Mouse (Mus musculus) forebrain, embryonic 14.5 days (tissue): ENCODE results near the gene Gm20388. TPM values are rescaled to one million over a fixed set of nuclear protein-coding genes. Genes with fewer than 3 reads are reported as not detected.
A peak's percentile ranks its signal among the peaks of the same experiment; 100 is the strongest.

Experiments used
- ATAC-seq: fragments of 200-750 bp; cut with Nextera tagmentation; 2 replicates; pipeline ENCODE4 v1.8.0; 2017; ENCODE audit warnings: mild to moderate bottlenecking, moderate library complexity
- DNase-seq: peaks from one replicate; pipeline ENCODE4 v3.0.0-alpha.2; 2015; ENCODE audit warnings: low spot score
- H3K27ac ChIP-seq: fragments of 300-500 bp; sonication (generic); 2 replicates; pipeline ENCODE4 v1.5.1; 2014; ENCODE audit warnings: low read depth, mild to moderate bottlenecking, control low read depth, low read length, moderate library complexity
- H3K27me3 ChIP-seq: fragments of 300-500 bp; sonication (generic); replicated peaks from 2 replicates; pipeline ENCODE4 v1.6.1; 2014; ENCODE audit warnings: low read length, control low read depth, mixed read lengths; ENCODE audit not compliant: control insufficient read depth, insufficient read depth
- H3K36me3 ChIP-seq: fragments of 300-500 bp; sonication (generic); 2 replicates; pipeline ENCODE4 v1.6.1; 2014; ENCODE audit warnings: low read length, control low read depth; ENCODE audit not compliant: control insufficient read depth, insufficient read depth
- H3K4me1 ChIP-seq: fragments of 300-500 bp; sonication (generic); 2 replicates; pipeline ENCODE4 v1.6.1; 2014; ENCODE audit warnings: antibody characterized with exemption, low read length, control low read depth; ENCODE audit not compliant: control insufficient read depth, insufficient read depth
- H3K4me2 ChIP-seq: fragments of 300-500 bp; sonication (generic); 2 replicates; pipeline ENCODE4 v1.6.1; 2014; ENCODE audit warnings: mild to moderate bottlenecking, control low read depth, low read length
- H3K4me3 ChIP-seq: fragments of 300-500 bp; sonication (generic); 2 replicates; pipeline ENCODE4 v1.5.1; 2014; ENCODE audit warnings: low read depth, low read length, control low read depth
- H3K9ac ChIP-seq: fragments of 300-500 bp; sonication (generic); 2 replicates; pipeline ENCODE4 v1.6.1; 2014; ENCODE audit warnings: mild to moderate bottlenecking, low read length, control low read depth, moderate library complexity
- H3K9me3 ChIP-seq: fragments of 300-500 bp; sonication (generic); replicated peaks from 2 replicates; pipeline ENCODE4 v1.6.1; 2016; ENCODE audit warnings: low read length, control low read depth, mixed read lengths; ENCODE audit not compliant: control insufficient read depth
- WGBS: fragments of 180-500 bp; shearing (Covaris S2); extraction: QIAGEN DNeasy Blood & Tissue Kit; methylation state at CpG from one replicate; pipeline ENCODE4 v1.1.7; 2014; 5-methylcytosine and 5-hydroxymethylcytosine counted together
- polyA plus RNA-seq: library from polyadenylated mRNA; unstranded; fragments of >200 nt; fragmentation: Nextera tagmentation; extraction: Ambion mirVana; gene quantifications from 2 replicates; pipeline ENCODE4 v1.2.1, GENCODE M21; 2014

Gm20388 gene
- polyA plus RNA-seq, 1 experiment from 2014 or later: 7.4 TPM

DNA sequence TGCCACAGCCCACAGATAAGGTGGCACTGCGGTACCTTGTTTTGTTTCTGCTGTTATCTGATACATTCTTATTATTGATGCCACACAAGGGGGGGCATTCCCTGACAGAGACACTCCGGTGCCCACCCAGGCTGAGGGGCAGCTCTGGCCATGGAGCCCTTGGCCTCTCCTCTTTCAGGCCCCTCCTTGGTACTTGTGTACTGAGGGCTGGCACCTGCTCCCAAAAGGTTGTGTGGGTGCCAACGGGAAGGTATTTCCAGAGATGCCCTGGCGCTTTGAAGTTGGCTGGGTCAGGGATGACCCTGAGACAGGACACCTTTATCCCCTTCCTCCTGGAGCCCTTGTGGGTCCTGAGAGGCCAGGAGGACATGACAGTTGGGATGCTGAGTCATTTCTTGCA is 2231.8 kb downstream of the Gm20388 start:
- Histone ChIP-seq H3K4me3 (no peak overlapping the region), H3K9ac (no peak overlapping the region), H3K9me3 (no peaks in the 10 kb centered on the region), H3K4me1 (no peaks in the 10 kb centered on the region), H3K36me3 (no peaks in the 10 kb centered on the region), H3K27ac (no peak overlapping the region), H3K4me2 (no peak overlapping the region), H3K27me3 (no peaks in the 10 kb centered on the region)
- DNase-seq (no peak), ATAC-seq (no peak)
- WGBS: 97% methylated on average over 4 of the region's 4 CpGs

- ATAC-seq (no peak), DNase-seq (no peak)
- Histone ChIP-seq H3K36me3 (no peaks in the 10 kb centered on the region), H3K4me2 (no peak overlapping the region), H3K4me3 (no peak overlapping the region), H3K9me3 (no peaks in the 10 kb centered on the region), H3K27ac (no peak overlapping the region), H3K4me1 (no peaks in the 10 kb centered on the region), H3K9ac (no peak overlapping the region), H3K27me3 (no peaks in the 10 kb centered on the region)
- WGBS: 94% methylated on average over 1 of the region's 1 CpGs
Measured at GRCm38 (mm10) chr8:122143231-122143630, 2232.6 kb downstream of the Gm20388 start.

DNA sequence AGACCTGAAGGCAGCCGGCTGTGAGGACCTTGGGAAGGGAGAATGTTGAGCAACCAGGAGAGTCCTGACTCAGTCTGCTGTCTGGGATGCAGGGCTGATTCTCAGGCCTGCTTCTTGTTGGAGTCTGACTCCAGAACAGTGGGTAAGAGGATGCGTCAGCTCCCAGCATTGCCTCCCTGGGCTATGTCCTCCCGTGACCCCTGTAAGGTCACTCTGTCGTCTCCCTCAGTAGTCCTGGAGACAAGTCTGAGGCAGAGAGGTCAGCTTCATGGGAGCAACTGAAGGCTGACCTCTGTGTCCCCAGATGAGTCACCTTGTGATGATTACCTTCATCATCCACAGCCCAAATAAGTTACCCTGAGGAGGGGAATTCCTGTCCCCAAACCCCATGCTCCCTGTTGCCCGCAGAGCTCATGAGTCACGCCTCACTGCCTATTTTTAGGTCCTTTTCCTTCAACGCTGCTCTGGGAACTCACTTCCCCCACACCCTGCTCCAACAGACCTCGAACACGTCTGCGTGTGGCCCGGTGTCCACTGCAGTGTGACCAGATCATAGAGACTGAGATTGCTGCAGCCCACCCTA is 2234.2 kb downstream of the Gm20388 start:
- DNase-seq: no peak
- H3K27ac ChIP-seq: no peak overlapping the region
- no peak overlapping the region for H3K9ac ChIP-seq
- H3K27me3 ChIP-seq: no peaks in the 10 kb centered on the region
- no peaks in the 10 kb centered on the region for H3K4me1 ChIP-seq
- H3K9me3 ChIP-seq: no peaks in the 10 kb centered on the region
- H3K36me3 ChIP-seq: no peaks in the 10 kb centered on the region
- 84% methylated on average over 11 of the region's 11 CpGs for WGBS
- H3K4me3 ChIP-seq: no peak overlapping the region
- no peak for ATAC-seq
- H3K4me2 ChIP-seq: no peak overlapping the region

GRCm38 (mm10) chr8:122149045-122149444 is 2238.4 kb downstream of the Gm20388 start:
- Histone ChIP-seq H3K27ac (no peak overlapping the region), H3K36me3 (no peaks in the 10 kb centered on the region), H3K4me3 (no peak overlapping the region), H3K4me2 (no peak overlapping the region), H3K9ac (no peak overlapping the region), H3K4me1 (no peaks in the 10 kb centered on the region), H3K9me3 (no peaks in the 10 kb centered on the region), H3K27me3 (no peaks in the 10 kb centered on the region)
- DNase-seq (no peak), ATAC-seq (no peak)
- 80% methylated on average over 4 of the region's 4 CpGs for WGBS

- peak; percentile 4 for DNase-seq
- Histone ChIP-seq H3K36me3 (no peaks in the 10 kb centered on the region), H3K27ac (no peak overlapping the region), H3K9ac (no peak overlapping the region), H3K4me3 (no peak overlapping the region), H3K4me1 (no peaks in the 10 kb centered on the region), H3K9me3 (no peaks in the 10 kb centered on the region), H3K27me3 (no peaks in the 10 kb centered on the region), H3K4me2 (no peak overlapping the region)
- ATAC-seq: no peak
- 83% methylated on average over 8 of the region's 8 CpGs for WGBS
Measured at GRCm38 (mm10) chr8:122149606-122150005, 2239.0 kb downstream of the Gm20388 start.

- Histone ChIP-seq H3K27me3 (no peaks in the 10 kb centered on the region), H3K4me1 (no peaks in the 10 kb centered on the region), H3K36me3 (no peaks in the 10 kb centered on the region), H3K9me3 (no peaks in the 10 kb centered on the region), H3K27ac (no peak overlapping the region), H3K9ac (no peak overlapping the region), H3K4me2 (no peak overlapping the region), H3K4me3 (no peak overlapping the region)
- ATAC-seq: no peak
- WGBS: 74% methylated on average over 3 of the region's 3 CpGs
- no peak for DNase-seq
Measured at GRCm38 (mm10) chr8:122151541-122151940, 2240.9 kb downstream of the Gm20388 start.

DNA sequence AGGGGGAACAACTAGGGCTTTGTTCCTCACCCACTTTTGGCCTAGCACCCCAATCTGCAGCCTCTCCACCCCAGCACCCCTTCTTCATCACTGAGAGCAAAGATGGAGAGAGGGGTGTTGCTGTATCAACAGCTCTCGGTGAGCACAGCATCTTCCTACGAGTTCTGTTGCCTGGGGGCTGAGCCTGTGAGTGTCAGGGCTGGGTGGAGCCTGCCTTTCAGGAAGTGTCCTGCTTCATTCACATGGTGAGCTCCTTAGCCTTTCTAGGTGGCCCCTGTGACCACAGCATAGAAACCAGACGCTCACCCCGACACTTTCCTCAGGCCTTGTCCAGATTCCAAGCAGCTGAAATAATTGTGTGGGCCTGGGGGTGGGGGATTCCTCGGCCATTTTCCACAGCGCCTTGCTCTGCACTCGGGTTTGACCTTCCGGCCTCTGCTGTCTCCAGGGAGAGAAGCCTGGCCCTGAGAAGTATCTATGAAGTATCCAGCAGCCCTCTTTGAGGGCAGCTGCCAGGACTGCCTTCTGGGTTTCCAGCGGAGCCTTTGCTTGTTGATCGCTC is 2244.5 kb downstream of the Gm20388 start:
- H3K4me1 ChIP-seq: no peaks in the 10 kb centered on the region
- H3K9me3 ChIP-seq: no peaks in the 10 kb centered on the region
- H3K36me3 ChIP-seq: no peaks in the 10 kb centered on the region
- DNase-seq (no peak), ATAC-seq (no peak)
- H3K27me3 ChIP-seq: no peaks in the 10 kb centered on the region
- H3K4me3 ChIP-seq: no peak overlapping the region
- 57% methylated on average over 10 of the region's 10 CpGs for WGBS
- no peak overlapping the region for H3K9ac ChIP-seq
- no peak overlapping the region for H3K4me2 ChIP-seq
- no peak overlapping the region for H3K27ac ChIP-seq

DNA sequence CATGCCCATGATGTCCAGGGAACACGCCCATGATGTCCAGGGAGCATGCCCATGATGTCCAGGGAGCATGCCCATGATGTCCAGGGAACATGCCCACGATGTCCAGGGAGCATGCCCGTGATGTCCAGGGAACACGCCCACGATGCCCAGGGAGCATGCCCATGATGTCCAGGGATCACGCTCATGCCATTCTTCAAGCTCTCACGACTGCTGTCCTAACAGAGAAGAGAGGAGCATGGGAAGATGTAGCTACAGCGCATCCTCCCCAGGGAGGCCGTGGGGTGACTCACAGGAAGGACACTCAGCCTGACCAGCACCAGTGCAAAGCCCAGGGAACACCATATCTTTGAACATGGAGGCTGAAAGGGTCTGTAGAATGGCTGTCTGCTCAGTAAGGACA is 2245.3 kb downstream of the Gm20388 start:
- WGBS: 91% methylated on average over 9 of the region's 9 CpGs
- H3K27me3 ChIP-seq: no peaks in the 10 kb centered on the region
- H3K36me3 ChIP-seq: no peaks in the 10 kb centered on the region
- no peak overlapping the region for H3K4me2 ChIP-seq
- H3K27ac ChIP-seq: no peak overlapping the region
- ATAC-seq (no peak), DNase-seq (no peak)
- H3K9ac ChIP-seq: no peak overlapping the region
- H3K9me3 ChIP-seq: no peaks in the 10 kb centered on the region
- H3K4me3 ChIP-seq: no peak overlapping the region
- no peaks in the 10 kb centered on the region for H3K4me1 ChIP-seq

DNA sequence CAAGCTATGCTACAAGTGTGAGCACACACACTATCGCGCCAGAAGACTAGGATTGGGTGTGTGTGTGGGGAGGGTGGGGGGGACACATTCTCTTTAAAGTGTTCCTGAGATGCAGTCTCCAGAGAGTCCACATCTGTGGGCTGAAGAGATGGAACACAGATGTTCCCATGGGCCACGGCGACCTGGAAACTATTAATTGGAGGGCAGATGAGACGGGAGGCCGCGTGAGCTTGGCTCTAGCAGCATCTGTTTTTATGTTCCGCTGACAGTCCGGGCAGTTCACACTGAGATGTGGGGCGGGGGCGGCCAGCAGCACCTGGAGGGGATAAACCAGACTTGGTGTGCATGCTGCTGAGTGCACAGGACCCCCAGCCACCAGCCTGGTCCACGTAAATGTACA is 2247.0 kb downstream of the Gm20388 start:
- no peak for ATAC-seq
- WGBS: 86% methylated on average over 12 of the region's 12 CpGs

More for the DNA sequence above, 2247.0 kb downstream of the Gm20388 start:
- no peak overlapping the region for H3K27ac ChIP-seq
- H3K36me3 ChIP-seq: no peaks in the 10 kb centered on the region
- H3K4me2 ChIP-seq: no peak overlapping the region
- H3K4me3 ChIP-seq: no peak overlapping the region
- no peaks in the 10 kb centered on the region for H3K9me3 ChIP-seq
- no peak overlapping the region for H3K9ac ChIP-seq
- DNase-seq: no peak
- H3K4me1 ChIP-seq: no peaks in the 10 kb centered on the region
- H3K27me3 ChIP-seq: no peaks in the 10 kb centered on the region
